Mouse (Mus musculus): Measurements from ENCODE around the gene 4930535I16Rik. TPM values are rescaled to one million over a fixed set of nuclear protein-coding genes. Genes with fewer than 3 reads are reported as not detected.
"Not testable (repeated sequence)": the region's sequence is repeated elsewhere in the genome, so short reads cannot be mapped to it uniquely, and the experiment has no call there.

4930535I16Rik gene
- total RNA-seq (2021): not detected
- long read RNA-seq, experiment 1: 0 reads
- long read RNA-seq, experiment 2: 0 reads

DNA sequence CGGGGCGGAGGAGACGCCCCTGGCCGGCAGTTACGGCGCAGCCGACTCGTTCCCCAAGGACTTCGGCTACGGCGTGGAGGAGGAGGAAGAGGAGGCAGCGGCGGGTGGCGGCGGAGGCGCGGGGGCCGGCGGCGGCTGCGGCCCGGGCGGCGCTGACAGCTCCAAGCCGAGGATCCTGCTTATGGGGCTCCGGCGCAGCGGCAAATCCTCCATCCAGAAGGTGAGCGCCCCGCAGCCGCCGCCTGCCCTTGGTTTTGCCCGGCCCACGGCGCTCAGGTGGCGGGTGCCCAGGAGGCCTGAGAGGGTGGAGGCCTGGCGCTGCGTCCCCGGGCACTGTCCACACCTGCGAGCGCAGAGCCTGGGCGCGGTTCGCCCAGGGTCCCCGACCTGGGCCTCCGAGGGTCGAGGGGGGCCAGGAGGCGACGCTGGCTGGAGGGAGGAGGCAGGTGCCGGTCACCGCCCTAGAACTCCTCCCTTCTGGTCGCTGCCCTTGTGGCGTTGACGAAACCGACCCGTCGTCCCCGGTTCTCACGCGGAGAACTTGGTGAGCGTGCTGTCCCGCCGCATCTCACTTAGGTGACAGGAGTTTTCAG is at the start of gene 4930535I16Rik:
Gene 4930535I16Rik (minus strand): TSS at position 475 of the 593 bp plus-strand sequence.
- intact Hi-C loops (cut with DNase I): no loop called here
- peak in 1 of 2 experiments; percentile 39 for DNase-seq

GRCm38 (mm10) chr4:123962721-123963120 is 44.9 kb upstream of the 4930535I16Rik start:
- DNase-seq: no peak
- intact Hi-C loops (cut with DNase I): no loop called here

DNA sequence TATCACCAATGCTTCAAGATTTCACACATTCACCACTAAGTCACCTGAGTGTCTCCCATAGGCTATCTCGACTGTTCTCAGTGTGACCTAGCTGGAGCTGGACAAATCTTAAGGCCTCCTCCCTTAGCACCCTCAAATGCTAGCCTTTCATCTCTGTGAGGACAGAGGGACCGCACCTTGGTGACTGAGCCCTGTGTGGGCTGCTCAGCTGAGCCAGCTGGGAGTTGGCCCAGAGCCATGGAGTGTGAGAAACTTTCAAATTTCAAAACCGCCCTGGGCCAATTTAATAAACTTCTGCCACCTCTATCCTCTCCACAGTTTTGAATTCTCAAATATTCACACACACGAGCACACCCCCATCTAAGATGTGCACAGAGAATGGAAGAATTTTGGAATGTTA is 43.1 kb upstream of the 4930535I16Rik start:
- DNase-seq: no peak
- intact Hi-C loops (cut with DNase I): no loop called here

- DNase-seq: no peak
- intact Hi-C loops (cut with DNase I): loop anchor here (5.0 to 10.0 kb wide), 2 partner anchors 267 to 704 kb away; no protein-coding TSS in a partner anchor
These were observed 40.1 kb upstream of the 4930535I16Rik start for GRCm38 (mm10) chr4:123957891-123958290.

DNA sequence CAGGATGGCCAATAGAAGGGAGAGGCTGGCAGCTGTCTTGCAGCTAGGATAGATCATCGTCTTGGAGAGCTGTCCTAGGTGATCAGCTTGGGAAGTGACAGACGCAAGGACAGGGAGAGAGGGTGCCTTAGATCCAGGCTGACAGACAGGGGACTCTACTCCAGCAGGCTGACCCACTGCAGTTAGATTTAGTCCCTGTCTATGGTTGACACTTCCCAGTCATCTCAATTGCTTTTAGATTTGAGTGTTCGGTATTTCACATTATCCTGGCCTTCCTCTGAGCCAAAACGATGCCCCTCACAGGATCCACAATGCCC is 39.6 kb upstream of the 4930535I16Rik start:
- no peak for DNase-seq
- intact Hi-C loops (cut with DNase I): loop anchor here (5.0 to 10.0 kb wide), 2 partner anchors 267 to 705 kb away; no protein-coding TSS in a partner anchor

DNA sequence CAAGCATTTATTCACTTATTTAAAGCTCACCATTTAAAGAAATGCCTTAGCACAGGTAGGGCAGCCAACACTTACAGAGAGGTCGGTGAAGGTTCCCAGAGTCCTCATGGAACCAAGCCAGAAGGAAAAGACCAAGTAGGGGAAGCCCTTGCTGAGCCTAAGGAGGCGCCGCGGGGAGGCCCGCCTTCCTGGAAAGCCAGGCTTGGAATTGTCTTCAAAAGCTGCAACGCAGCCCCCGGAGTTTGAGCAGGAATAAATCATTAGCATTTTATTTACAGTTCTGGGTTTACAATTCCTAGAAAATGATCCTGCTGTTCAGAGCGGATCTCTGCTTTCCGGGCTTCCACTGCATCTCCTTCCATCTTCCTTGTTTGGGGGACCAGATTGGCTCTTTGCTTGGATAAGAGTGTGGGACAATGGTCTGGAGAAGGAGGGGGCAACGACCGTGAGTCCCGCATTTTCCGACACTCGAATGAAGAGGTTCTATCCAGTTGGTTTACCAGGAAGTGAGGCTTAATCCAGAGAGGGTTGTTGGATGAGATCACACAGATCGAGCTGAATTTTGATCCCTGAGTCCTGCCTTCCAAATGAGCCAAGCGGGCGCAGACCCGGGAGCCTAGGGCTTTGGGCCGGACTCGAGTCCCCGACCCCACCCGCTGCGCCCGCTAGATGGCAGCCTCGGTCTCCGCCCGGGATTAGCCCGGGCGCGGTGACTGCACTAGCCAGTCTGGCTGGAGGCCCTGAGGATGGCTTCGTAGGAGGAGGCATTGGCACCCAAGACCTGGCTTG is 39.1 kb upstream of the 4930535I16Rik start:
- DNase-seq: peak; percentile 76 to 87
- intact Hi-C loops (cut with DNase I): loop anchor here (5.0 to 10.0 kb wide), 2 partner anchors 268 to 705 kb away; no protein-coding TSS in a partner anchor

DNA sequence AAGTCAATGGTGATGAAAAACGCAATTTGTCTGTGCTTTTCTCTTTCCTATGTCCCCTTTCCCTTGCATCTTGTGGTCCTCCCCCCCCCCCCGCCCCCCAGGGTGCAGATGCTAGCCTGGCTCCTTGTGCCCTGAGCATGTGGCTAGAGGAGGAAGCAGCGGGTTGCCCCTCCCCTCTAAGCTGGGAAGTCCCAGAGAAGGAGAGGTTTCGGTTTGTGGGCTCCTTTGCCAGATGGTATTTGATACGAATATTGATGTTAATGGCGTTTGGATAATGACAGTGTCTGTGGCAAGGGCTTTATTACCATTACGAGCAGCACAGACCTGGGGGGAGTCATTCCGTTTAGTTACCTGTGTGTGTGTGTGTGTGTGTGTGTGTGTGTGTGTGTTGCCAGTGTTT is 34.2 kb upstream of the 4930535I16Rik start:
- intact Hi-C loops (cut with DNase I): loop anchor here (10.0 kb wide), 1 partner anchor 273 kb away; no protein-coding TSS in a partner anchor
- no peak for DNase-seq

GRCm38 (mm10) chr4:123949649-123950048 is 31.8 kb upstream of the 4930535I16Rik start:
- intact Hi-C loops (cut with DNase I): loop anchor here (10.0 kb wide), 1 partner anchor 275 kb away; no protein-coding TSS in a partner anchor
- DNase-seq: no peak

- intact Hi-C loops (cut with DNase I): no loop called here
These were observed 31.1 kb upstream of the 4930535I16Rik start for GRCm38 (mm10) chr4:123948901-123949300.

DNA sequence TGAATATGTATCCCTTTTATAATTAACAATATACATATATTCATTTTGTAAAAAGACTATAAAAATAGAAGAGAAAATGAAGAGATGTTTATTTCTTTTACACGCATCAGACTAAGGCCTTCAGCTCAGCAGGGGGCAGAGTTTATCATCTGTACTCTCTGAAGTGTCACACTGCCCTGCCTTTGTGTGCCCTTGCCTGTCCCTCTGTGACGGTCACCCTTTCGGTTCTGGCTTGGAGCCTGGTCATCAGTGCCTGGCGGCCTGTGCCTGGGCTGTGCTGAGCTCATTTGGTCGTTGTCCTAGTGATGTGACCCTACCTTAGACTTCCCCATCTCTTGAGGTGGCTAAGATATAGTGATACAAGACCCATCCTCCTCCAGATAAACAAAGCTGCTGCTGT is 29.3 kb upstream of the 4930535I16Rik start:
- intact Hi-C loops (cut with DNase I): no loop called here
- DNase-seq: no peak

More at GRCm38 (mm10) chr4:123948901-123949300, 31.1 kb upstream of the 4930535I16Rik start:
- no peak for DNase-seq

GRCm38 (mm10) chr4:123946701-123947100 is 28.9 kb upstream of the 4930535I16Rik start:
- intact Hi-C loops (cut with DNase I): no loop called here
- DNase-seq: no peak

GRCm38 (mm10) chr4:123940878-123941277 is 23.1 kb upstream of the 4930535I16Rik start:
- intact Hi-C loops (cut with DNase I): loop anchor here (5.0 kb wide), 1 partner anchor 736 kb away; no protein-coding TSS in a partner anchor
- DNase-seq: not testable (repeated sequence)

DNA sequence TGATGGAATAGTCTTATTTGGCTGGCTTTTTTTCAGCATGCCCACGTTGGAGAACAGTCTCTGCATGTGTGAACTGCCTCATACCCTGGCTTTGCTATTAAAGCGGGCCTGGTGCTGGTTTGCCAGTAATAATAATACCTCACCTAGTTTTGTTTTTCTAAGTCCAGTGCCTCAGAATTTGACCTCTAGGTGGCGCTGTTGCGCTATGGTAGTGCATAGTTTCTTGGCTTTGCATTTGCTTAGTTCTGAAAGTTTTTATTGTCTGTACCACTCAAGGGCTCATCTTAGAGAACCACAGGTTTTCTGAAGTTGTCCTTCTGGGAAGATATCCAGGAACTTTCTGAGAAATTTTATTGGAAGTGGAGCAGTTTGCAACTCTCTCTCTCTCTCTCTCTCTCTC is 22.0 kb upstream of the 4930535I16Rik start:
- peak; percentile 69 to 81 for DNase-seq
- intact Hi-C loops (cut with DNase I): loop anchor here (5.0 kb wide), 1 partner anchor 737 kb away; no protein-coding TSS in a partner anchor

DNA sequence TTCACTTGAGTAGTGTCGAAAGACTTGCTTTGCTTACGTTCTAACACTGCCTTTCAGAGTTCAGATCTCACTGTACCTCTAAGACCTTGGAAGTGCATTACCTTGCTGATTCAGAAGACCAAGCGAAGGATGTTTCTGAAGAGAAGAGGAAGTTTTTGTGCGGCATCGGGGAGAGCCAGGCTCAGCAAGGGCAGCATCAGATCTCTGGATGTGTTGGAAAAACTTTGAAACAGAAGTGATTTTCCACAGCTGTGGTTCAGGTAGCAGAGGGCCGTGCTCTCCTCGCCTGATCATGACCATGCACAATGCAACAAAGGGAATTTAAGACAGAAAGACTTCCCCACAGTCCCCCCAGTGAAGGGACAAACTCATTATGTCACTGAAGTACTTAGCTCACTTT is 18.2 kb upstream of the 4930535I16Rik start:
- intact Hi-C loops (cut with DNase I): no loop called here
- no peak for DNase-seq

- intact Hi-C loops (cut with DNase I): no loop called here
These were observed 16.5 kb upstream of the 4930535I16Rik start for GRCm38 (mm10) chr4:123934306-123934705.

DNA sequence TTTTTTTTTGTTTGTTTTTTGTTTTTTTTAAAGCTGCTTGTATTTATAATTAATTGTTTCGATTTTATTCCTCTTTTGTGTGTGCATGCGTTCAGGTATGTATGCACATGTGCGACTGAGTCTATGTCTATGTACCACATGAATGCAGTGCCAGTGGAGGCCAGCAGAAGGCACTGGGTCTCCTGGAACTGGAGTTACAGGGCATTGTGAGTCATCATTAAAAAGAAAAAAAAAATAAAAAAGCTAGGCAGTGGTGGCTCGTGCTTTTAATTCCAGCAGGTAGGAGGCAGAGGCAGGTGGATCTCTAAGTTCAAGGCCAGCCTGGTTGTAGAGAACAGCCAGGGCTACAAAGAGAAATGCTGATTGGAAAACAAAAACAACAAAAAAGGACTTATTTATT is 12.2 kb upstream of the 4930535I16Rik start:
- intact Hi-C loops (cut with DNase I): no loop called here
- no peak for DNase-seq

More at GRCm38 (mm10) chr4:123934306-123934705, 16.5 kb upstream of the 4930535I16Rik start:
- DNase-seq: no peak

DNA sequence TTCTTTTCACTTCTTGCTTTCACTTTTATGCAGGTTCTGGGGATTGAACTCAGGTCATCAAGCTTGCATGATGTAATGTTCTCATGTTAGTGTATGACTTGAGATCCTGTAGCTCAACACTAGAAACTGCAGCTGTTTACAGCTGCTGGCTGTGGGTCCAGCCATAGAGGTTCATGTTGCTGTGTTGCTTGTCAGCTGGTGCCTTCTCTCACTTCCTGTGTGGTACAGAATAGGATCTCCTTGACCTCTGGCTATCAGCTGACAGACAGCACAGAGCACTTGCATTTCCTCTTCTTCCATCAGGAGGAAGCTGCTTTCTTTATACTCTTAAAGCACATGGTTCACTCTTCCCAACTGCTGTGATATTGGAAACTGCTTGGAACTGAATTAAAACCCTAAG is 10.1 kb upstream of the 4930535I16Rik start:
- peak in 1 of 2 experiments; percentile 7 for DNase-seq
- intact Hi-C loops (cut with DNase I): no loop called here

DNA sequence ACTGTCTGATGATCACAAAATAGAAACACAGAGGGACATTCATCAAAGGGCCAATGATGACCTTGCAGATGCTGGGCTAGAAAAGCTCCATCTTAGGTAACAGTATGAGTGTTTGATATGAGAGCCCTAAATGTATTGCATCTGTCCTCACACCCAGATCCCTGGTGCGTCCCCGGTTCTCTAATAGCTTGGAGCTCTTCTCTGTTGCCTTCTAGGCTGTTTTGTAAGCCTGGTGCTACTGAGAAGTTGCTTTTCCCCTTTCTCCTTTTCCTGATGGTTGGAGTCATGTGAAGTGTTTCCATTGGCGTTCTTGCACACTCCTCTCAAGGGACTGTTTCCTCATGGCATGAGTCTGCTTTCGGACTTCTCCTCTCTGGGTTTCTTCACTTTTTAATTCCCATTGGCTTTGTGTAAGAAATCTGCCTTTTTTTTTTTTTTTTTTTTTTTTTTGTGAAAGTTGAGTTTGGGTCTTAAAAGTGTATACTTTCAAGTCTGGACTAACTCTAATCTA is 3.3 kb upstream of the 4930535I16Rik start:
- DNase-seq: no peak
- intact Hi-C loops (cut with DNase I): no loop called here

- intact Hi-C loops (cut with DNase I): no loop called here
- DNase-seq: no peak
These were observed 1.0 kb upstream of the 4930535I16Rik start for GRCm38 (mm10) chr4:123918851-123919250.

DNA sequence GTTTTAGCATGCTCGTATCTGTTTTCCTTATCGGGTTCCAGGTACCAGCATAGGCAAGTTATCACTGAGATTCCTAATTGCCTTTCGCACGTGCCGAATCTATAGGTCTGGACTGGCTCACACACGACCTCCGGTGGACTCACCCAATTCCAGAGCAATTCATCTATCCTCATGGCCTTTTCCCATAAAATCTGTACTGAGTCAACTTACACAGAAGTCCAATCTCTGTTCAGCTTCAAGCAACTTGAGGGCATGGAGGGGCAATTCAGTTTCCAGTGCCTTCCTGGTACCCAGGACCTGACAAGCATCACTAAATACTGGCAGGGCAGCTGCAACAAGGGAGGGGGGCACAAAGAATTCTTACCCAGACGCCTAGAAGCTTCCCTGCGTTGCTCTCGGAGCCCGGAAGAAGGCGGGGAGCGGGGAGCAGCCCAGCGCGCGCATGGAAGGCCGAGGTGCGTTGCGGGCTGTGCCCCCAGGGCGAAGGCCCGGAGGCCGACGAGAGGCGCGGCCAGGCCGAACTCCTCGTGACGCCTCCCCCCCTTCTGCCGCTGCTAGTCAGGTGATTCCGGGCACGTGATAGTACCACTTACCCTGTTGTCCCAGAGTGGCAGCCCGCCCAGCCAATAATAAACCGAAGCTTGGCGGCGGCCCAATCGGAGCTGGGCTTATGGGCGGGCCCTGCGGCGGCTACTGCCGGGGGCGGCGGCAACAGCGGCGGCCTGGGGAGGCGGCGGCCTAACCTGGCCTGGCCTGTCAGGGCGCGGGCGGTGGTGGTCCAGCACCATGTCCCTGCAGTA is 874 bp downstream of the 4930535I16Rik start, which contains the start of gene Rragc:
Gene Rragc (plus strand): TSS at position 699 of the 800 bp plus-strand sequence.
- intact Hi-C loops (cut with DNase I): no loop called here
- DNase-seq: peak; percentile 100
